Mouse (Mus musculus) embryonic stem cell, embryonic (primary cell): ENCODE data around the gene Hdac4.

ENCODE experiments used
- CTCF ChIA-PET, 4 experiments: fragments of 300-600 bp in 2 of 4; fragments of 350-600 bp in 2 of 4; sonication (Branson Sonifier 250); formaldehyde crosslinking; loops; one replicate each; lab custom pipeline; 2022; ENCODE audit warnings: inconsistent platforms in 2 of 4; lab: Charles Lee
- POLR2A ChIA-PET, 4 experiments: fragments of 300-600 bp in 2 of 4; fragments of 350-600 bp in 2 of 4; sonication (Branson Sonifier 250); formaldehyde crosslinking; loops; one replicate each; lab custom pipeline; 2022; ENCODE audit warnings: antibody characterized with exemption in 4 of 4, inconsistent platforms in 1 of 4; lab: Charles Lee

The Hdac4 gene

GRCm38 (mm10) chr1:92180141-92181137 is 15.1 kb downstream of the Hdac4 start:
- ChIA-PET CTCF (interaction anchor here in 1 of 4 experiments (0.5 to 0.6 kb wide), 2 partner anchors 67 to 830 kb away, joined by 3 to 4 read pairs; no protein-coding TSS in a partner anchor), POLR2A (interaction anchor here in 3 of 4 experiments (0.5 to 3.9 kb wide), 12 partner anchors 8 to 1558 kb away, joined by 3 to 28 read pairs (median 4); partner anchors contain the start of genes Hdac4 (in 1 of the 3) and Ndufa10 (in 1 of the 3))

DNA sequence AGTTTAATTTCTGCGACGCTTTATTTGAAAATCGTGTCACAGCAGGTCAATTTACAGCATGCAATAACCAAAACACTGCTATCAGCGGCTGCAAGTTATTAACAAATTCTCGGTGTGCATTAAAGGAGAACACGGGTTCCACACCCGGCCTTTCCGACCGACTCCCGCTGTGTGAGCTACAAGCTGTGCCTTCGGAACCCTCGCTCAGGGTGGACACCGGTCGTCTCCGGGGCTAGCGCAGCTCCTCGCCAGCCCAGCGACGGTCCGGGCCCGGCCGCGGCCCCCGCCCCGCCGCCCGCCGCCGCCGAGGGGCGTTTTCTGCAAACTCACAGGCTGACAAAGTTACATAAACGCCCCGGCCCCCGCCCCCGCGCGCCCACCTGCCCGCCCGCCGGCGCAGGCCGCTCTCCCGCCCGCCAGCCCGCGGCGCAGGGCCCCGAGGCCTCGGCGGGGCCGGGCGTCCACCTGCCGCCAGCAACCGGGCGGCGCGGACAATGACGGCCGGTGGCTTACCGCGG is 16.0 kb downstream of the Hdac4 start:
- CTCF ChIA-PET: no interaction called here
- POLR2A ChIA-PET: interaction anchor here in 3 of 4 experiments (0.6 to 3.0 kb wide), 6 partner anchors 17 to 1852 kb away, joined by 3 to 16 read pairs (median 4); partner anchors contain the start of gene Ndufa10 (in 1 of the 3)

- CTCF ChIA-PET: no interaction called here
- POLR2A ChIA-PET: interaction anchor here in 3 of 4 experiments (0.6 to 3.0 kb wide), 8 partner anchors 16 to 1852 kb away, joined by 3 to 16 read pairs (median 4); partner anchors contain the start of gene Ndufa10 (in 1 of the 3)
These were observed 16.4 kb downstream of the Hdac4 start for GRCm38 (mm10) chr1:92179070-92179469.

GRCm38 (mm10) chr1:92178021-92178895 is 17.2 kb downstream of the Hdac4 start:
- ChIA-PET CTCF (interaction anchor here in 1 of 4 experiments (0.6 to 1.5 kb wide), 3 partner anchors 216 to 324 kb away, joined by 3 to 4 read pairs (median 3); no protein-coding TSS in a partner anchor), POLR2A (interaction anchor here in 3 of 4 experiments (0.7 to 3.0 kb wide), 17 partner anchors 9 to 517 kb away, joined by 3 to 16 read pairs (median 3); partner anchors contain the start of gene Twist2 (in 1 of the 3))

DNA sequence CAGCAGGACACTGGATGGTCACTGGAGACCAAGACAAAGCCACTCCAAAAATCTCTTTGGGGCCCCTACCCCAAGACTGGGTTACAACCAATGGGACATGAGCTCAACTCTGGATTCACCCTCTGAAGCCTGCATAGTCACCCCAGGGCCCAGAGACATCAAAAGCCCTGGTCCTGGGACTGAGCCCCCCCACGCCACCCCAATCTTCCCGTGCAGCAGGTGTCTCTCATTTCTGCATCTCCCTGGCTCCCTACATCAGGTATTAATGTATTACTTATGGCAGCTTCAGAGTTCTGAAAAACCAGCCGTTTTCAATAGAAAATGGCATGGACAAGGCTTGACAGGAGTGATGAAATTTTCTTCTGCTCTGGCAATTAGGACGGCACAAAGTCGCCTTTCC is 17.9 kb downstream of the Hdac4 start:
- CTCF ChIA-PET: interaction anchor here in 1 of 4 experiments (0.6 to 1.5 kb wide), 3 partner anchors 216 to 325 kb away, joined by 3 to 4 read pairs (median 3); no protein-coding TSS in a partner anchor

DNA sequence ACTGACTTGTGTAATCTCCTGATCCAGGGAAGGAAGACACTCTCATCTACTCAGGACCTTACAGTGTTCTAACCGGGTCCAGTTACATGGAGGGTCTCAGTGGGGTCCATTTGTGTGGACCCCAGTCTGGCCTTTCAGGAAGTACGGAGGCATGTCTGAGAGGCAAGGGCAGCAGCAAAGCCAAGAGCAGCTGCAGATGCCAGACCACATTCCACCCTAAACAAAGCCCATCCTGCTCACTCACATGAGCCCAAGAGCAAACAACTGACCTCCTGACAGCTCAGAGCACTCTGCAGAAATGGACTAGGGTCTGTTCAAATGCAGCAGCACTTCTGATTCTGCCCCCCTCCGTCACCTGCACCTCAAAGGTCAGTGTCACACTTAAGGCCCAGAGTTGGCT is 18.3 kb downstream of the Hdac4 start:
- ChIA-PET POLR2A (interaction anchor here (0.5 to 3.0 kb wide), 13 partner anchors 7 to 375 kb away, joined by 3 to 16 read pairs (median 3); partner anchors contain the start of gene Twist2 (in 1 of the 4)), CTCF (interaction anchor here in 1 of 4 experiments (1.5 kb wide), 1 partner anchor 215 kb away, joined by 4 read pairs; no protein-coding TSS in a partner anchor)

More for the DNA sequence above, 17.9 kb downstream of the Hdac4 start:
- POLR2A ChIA-PET: interaction anchor here in 3 of 4 experiments (0.7 to 3.0 kb wide), 14 partner anchors 8 to 516 kb away, joined by 3 to 16 read pairs (median 4); partner anchors contain the start of gene Twist2 (in 1 of the 3)

- ChIA-PET CTCF (interaction anchor here in 1 of 4 experiments (0.7 kb wide), 1 partner anchor 15 kb away, joined by 3 read pairs; no protein-coding TSS in a partner anchor), POLR2A (interaction anchor here in 2 of 4 experiments (0.9 to 3.1 kb wide), 7 partner anchors 8 to 46 kb away, joined by 3 to 12 read pairs (median 4); no protein-coding TSS in a partner anchor)
These were observed 20.2 kb downstream of the Hdac4 start for GRCm38 (mm10) chr1:92175266-92175665.

GRCm38 (mm10) chr1:92174898-92175255 is 20.6 kb downstream of the Hdac4 start:
- CTCF ChIA-PET: interaction anchor here in 1 of 4 experiments (0.7 kb wide), 1 partner anchor 15 kb away, joined by 3 read pairs; no protein-coding TSS in a partner anchor
- POLR2A ChIA-PET: interaction anchor here in 2 of 4 experiments (0.9 to 3.1 kb wide), 7 partner anchors 9 to 45 kb away, joined by 3 to 12 read pairs (median 3); no protein-coding TSS in a partner anchor

DNA sequence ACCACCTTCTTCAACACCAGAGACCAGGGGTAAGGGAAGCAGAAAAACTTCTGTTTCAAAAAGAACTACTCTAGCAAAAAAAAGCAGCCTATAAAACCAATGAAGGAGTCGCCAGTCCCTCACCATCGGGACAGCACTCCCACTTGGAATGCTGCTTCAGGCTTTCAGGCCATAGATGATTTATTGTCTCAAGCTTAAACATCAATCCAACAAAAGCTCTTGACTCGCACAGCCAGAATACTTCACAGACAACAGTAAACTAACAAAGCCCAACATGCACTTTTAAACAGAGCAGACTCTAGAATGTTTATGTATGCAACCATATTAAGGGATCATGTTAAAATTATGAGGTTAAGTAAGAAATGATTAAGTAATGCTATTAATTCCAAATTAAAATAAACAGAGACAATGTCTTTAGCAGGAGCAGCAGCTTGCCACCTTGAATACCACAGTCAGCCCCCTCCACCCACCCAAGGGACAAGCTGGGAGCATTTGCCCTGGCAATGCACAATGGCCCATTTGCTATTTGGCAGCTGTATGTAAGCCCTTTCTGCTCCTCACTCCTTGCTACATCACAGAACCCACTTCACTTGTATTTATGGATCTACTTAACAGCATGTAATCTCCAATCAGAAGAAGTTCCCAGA is 21.1 kb downstream of the Hdac4 start:
- ChIA-PET POLR2A (interaction anchor here in 2 of 4 experiments (0.9 to 3.1 kb wide), 6 partner anchors 8 to 45 kb away, joined by 3 to 12 read pairs (median 3); no protein-coding TSS in a partner anchor), CTCF (no interaction called here)

DNA sequence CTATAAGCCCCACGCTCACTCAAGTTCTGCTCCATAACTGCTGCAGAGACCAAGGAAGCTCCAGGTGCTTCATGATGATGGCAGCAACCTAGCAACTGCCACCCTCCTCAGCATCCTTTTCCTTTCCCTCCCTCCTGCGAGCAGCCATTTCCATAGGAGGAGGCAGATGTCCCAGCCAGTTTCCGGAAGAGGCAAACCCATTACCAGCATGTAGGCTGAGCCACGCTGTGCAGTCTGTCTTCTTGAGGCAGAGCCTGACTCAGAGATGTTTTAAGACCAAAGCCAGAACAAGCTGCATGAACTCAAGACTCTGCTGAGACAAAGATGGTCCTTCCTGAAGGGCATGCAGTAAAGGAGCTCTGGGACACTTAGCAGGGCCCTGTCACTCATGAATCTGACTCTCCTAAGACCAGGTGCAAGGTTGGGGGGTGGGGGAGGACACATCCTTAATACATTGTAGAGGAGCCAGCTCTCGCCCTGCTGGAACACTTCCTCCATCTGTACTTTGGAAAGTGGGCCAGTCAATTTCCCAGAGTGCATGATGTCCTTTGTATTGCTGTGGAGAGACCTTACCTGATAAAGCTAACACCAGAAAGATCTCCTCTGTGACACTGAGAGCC is 24.8 kb downstream of the Hdac4 start:
- POLR2A ChIA-PET: interaction anchor here in 1 of 4 experiments (0.6 to 2.2 kb wide), 3 partner anchors 7 to 701 kb away, joined by 3 to 6 read pairs (median 5); no protein-coding TSS in a partner anchor
- CTCF ChIA-PET: no interaction called here

- ChIA-PET CTCF (interaction anchor here in 1 of 4 experiments (0.6 kb wide), 1 partner anchor 208 kb away, joined by 3 read pairs; no protein-coding TSS in a partner anchor), POLR2A (interaction anchor here in 1 of 4 experiments (1.5 to 2.2 kb wide), 3 partner anchors 8 to 13 kb away, joined by 5 to 7 read pairs (median 6); no protein-coding TSS in a partner anchor)
These were observed 25.8 kb downstream of the Hdac4 start for GRCm38 (mm10) chr1:92169776-92170055.

- CTCF ChIA-PET: interaction anchor here in 1 of 4 experiments (0.6 kb wide), 1 partner anchor 207 kb away, joined by 3 read pairs; no protein-coding TSS in a partner anchor
These were observed 26.4 kb downstream of the Hdac4 start for GRCm38 (mm10) chr1:92168900-92169775.

GRCm38 (mm10) chr1:92163932-92164331 is 31.6 kb downstream of the Hdac4 start:
- CTCF ChIA-PET: interaction anchor here in 1 of 4 experiments (0.5 kb wide), 1 partner anchor 72 kb away, joined by 4 read pairs; no protein-coding TSS in a partner anchor

More at GRCm38 (mm10) chr1:92168900-92169775, 26.4 kb downstream of the Hdac4 start:
- POLR2A ChIA-PET: interaction anchor here in 1 of 4 experiments (1.5 to 2.2 kb wide), 3 partner anchors 9 to 13 kb away, joined by 5 to 7 read pairs (median 6); no protein-coding TSS in a partner anchor

GRCm38 (mm10) chr1:92159804-92160203 is 35.7 kb downstream of the Hdac4 start:
- CTCF ChIA-PET: interaction anchor here in 1 of 4 experiments (0.8 kb wide), 1 partner anchor 15 kb away, joined by 3 read pairs; no protein-coding TSS in a partner anchor

More at GRCm38 (mm10) chr1:92163932-92164331, 31.6 kb downstream of the Hdac4 start:
- POLR2A ChIA-PET: interaction anchor here in 2 of 4 experiments (0.7 to 3.1 kb wide), 7 partner anchors 9 to 44 kb away, joined by 3 to 16 read pairs (median 3); no protein-coding TSS in a partner anchor

DNA sequence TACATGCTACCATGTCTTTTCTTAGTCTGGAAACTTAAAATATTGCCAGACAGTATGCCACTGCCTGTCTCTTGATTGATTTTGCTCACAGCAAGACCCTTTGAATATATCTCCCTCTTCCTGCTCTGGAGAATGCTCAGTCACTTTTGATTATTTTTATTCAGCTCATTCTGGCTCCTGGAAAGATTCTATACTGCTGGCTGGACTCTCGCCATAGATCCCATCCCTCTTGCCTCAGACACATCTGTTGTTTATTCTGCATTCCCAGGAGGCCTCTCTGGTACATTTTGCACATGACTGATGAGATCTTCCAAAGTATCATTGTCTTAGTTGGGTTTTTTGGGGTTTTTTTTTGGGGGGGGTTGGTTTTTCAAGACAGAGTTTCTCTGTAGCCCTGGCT is 45.3 kb downstream of the Hdac4 start:
- ChIA-PET POLR2A (interaction anchor here in 2 of 4 experiments (0.9 to 2.0 kb wide), 4 partner anchors 8 to 27 kb away, joined by 4 to 6 read pairs (median 5); no protein-coding TSS in a partner anchor), CTCF (no interaction called here)

More at GRCm38 (mm10) chr1:92159804-92160203, 35.7 kb downstream of the Hdac4 start:
- POLR2A ChIA-PET: no interaction called here
